Mouse (Mus musculus) heart, embryonic 11.5 days (tissue): ENCODE results near the gene Shank1. TPM values are rescaled to one million over a fixed set of nuclear protein-coding genes. Genes with fewer than 3 reads are reported as not detected.

Source experiments
- ATAC-seq: fragments of 200-750 bp; cut with Nextera tagmentation; replicated peaks from 2 replicates; pipeline ENCODE4 v1.8.0; 2017; ENCODE audit warnings: moderate library complexity; ENCODE audit not compliant: insufficient number of reproducible peaks, low FRiP score, low TSS enrichment
- H3K27ac ChIP-seq: fragments of 300-500 bp; sonication (generic); 2 replicates; pipeline ENCODE4 v1.5.1; 2014; ENCODE audit warnings: mild to moderate bottlenecking, low read depth, low read length
- H3K27me3 ChIP-seq: fragments of 300-500 bp; sonication (generic); 2 replicates; pipeline ENCODE4 v1.6.1; 2014; ENCODE audit warnings: mild to moderate bottlenecking, low read length, mixed read lengths; ENCODE audit not compliant: control insufficient read depth, insufficient read depth
- H3K36me3 ChIP-seq: fragments of 300-500 bp; sonication (generic); 2 replicates; pipeline ENCODE4 v1.6.1; 2014; ENCODE audit warnings: mild to moderate bottlenecking, low read length, moderate library complexity, mixed read lengths; ENCODE audit not compliant: control insufficient read depth, insufficient read depth
- H3K4me1 ChIP-seq: fragments of 300-500 bp; sonication (generic); 2 replicates; pipeline ENCODE4 v1.6.1; 2014; ENCODE audit warnings: low read length; ENCODE audit not compliant: control insufficient read depth, insufficient read depth
- H3K4me2 ChIP-seq: fragments of 300-500 bp; sonication (generic); 2 replicates; pipeline ENCODE4 v1.6.1; 2014; ENCODE audit warnings: mild to moderate bottlenecking, moderate library complexity
- H3K4me3 ChIP-seq: fragments of 300-500 bp; sonication (generic); 2 replicates; pipeline ENCODE4 v1.5.1; 2014; ENCODE audit warnings: low read depth, low read length
- H3K9ac ChIP-seq: fragments of 300-500 bp; sonication (generic); 2 replicates; pipeline ENCODE4 v1.6.1; 2014; ENCODE audit warnings: mild to moderate bottlenecking, low read depth, low read length, moderate library complexity
- H3K9me3 ChIP-seq: fragments of 300-500 bp; sonication (generic); replicated peaks from 2 replicates; pipeline ENCODE4 v1.6.1; 2016; ENCODE audit warnings: low read length; ENCODE audit not compliant: control insufficient read depth
- WGBS: fragments of 180-500 bp; shearing (Covaris S2); extraction: QIAGEN DNeasy Blood & Tissue Kit; methylation state at CpG from one replicate; pipeline ENCODE4 v1.1.7; 2014; ENCODE audit not compliant: insufficient replicate concordance; 5-methylcytosine and 5-hydroxymethylcytosine counted together
- polyA plus RNA-seq: library from polyadenylated mRNA; unstranded; fragments of >200 nt; fragmentation: Nextera tagmentation; extraction: Ambion mirVana; gene quantifications from 2 replicates; pipeline ENCODE4 v1.2.1, GENCODE M21; 2014

Shank1 gene
- polyA plus RNA-seq, 1 experiment from 2014 or later, result 1.3 TPM

GRCm38 (mm10) chr7:44401673-44402072 is 91.6 kb downstream of the Shank1 start:
- no peak for ATAC-seq
- Histone ChIP-seq H3K36me3 (no peaks in the 10 kb centered on the region), H3K4me3 (no peak overlapping the region), H3K9ac (no peak overlapping the region), H3K4me2 (no peak overlapping the region), H3K27ac (no peak overlapping the region), H3K9me3 (no peaks in the 10 kb centered on the region), H3K4me1 (peaks cover 5% of the 10 kb centered on the region; the same call in 1 of the 2 replicates), H3K27me3 (no peaks in the 10 kb centered on the region)
- 66% methylated on average over 6 of the region's 6 CpGs for WGBS

GRCm38 (mm10) chr7:44405346-44406014 is 95.4 kb downstream of the Shank1 start:
- Histone ChIP-seq H3K4me3 (peak overlapping the region; percentile 43), H3K27ac (peak overlapping the region; percentile 68), H3K9me3 (no peaks in the 10 kb centered on the region), H3K4me1 (no peaks in the 10 kb centered on the region), H3K36me3 (no peaks in the 10 kb centered on the region), H3K4me2 (peak overlapping the region; percentile 74), H3K9ac (peak overlapping the region; percentile 46; the same call in 1 of the 2 replicates), H3K27me3 (no peaks in the 10 kb centered on the region)
- ATAC-seq, result peak; percentile 89
- WGBS, result 3% methylated on average over 27 of the region's 27 CpGs

- Histone ChIP-seq H3K9me3 (no peaks in the 10 kb centered on the region), H3K9ac (no peak overlapping the region), H3K4me3 (peak overlapping the region; percentile 43; the same call in 1 of the 2 replicates), H3K27me3 (no peaks in the 10 kb centered on the region), H3K36me3 (no peaks in the 10 kb centered on the region), H3K4me2 (peak overlapping the region; percentile 74), H3K4me1 (no peaks in the 10 kb centered on the region), H3K27ac (no peak overlapping the region)
- no peak for ATAC-seq
- WGBS, result 3% methylated on average over 5 of the region's 5 CpGs
Measured at GRCm38 (mm10) chr7:44406015-44406355, 95.9 kb downstream of the Shank1 start.

Other genes starting within 250 kb of the Shank1 start
- not detected in 2 replicates for gene Klk1b21, start 207.9 kb upstream of the Shank1 start, polyA plus RNA-seq
- gene Klk1b22, start 197.6 kb upstream of the Shank1 start, polyA plus RNA-seq, result not detected in 2 replicates
- not detected in 2 replicates for gene Klk1b16, start 173.5 kb upstream of the Shank1 start, polyA plus RNA-seq
- not detected in 2 replicates for gene Klk1b24, start 122.0 kb upstream of the Shank1 start, polyA plus RNA-seq
- gene Klk1b3, start 112.1 kb upstream of the Shank1 start, polyA plus RNA-seq, result not detected in 2 replicates
- not detected in 2 replicates for gene Klk1b4, start 102.8 kb upstream of the Shank1 start, polyA plus RNA-seq
- not detected in 2 replicates for gene Klk1b5, start 94.3 kb upstream of the Shank1 start, polyA plus RNA-seq
- not detected in 2 replicates for gene Klk1, start 84.9 kb upstream of the Shank1 start, polyA plus RNA-seq
- gene Gm36864, start 74.1 kb upstream of the Shank1 start, polyA plus RNA-seq, result not detected in 2 replicates
- 0.68 and 1.7 TPM in 2 replicates for gene 1700028J19Rik, start 63.6 kb upstream of the Shank1 start, polyA plus RNA-seq
- 61.5 and 76.0 TPM in 2 replicates for gene 2410002F23Rik, start 63.5 kb upstream of the Shank1 start, polyA plus RNA-seq
- gene Acp4, start 52.9 kb upstream of the Shank1 start, polyA plus RNA-seq, result not detected in 2 replicates
- gene Gm15517, start 48.8 kb upstream of the Shank1 start, polyA plus RNA-seq, result not detected in 2 replicates
- 0.65 and 0.84 TPM in 2 replicates for gene Clec11a, start 3.4 kb upstream of the Shank1 start, polyA plus RNA-seq
- gene Syt3, start 73.8 kb downstream of the Shank1 start, polyA plus RNA-seq, result 0.32 and 0.59 TPM in 2 replicates
- 0.65 and 1.0 TPM in 2 replicates for gene 1700008O03Rik, start 75.6 kb downstream of the Shank1 start, polyA plus RNA-seq
- 2.4 and 3.5 TPM in 2 replicates for gene Lrrc4b, start 118.8 kb downstream of the Shank1 start, polyA plus RNA-seq
- gene Aspdh, start 155.1 kb downstream of the Shank1 start, polyA plus RNA-seq, result 1.3 and 1.5 TPM in 2 replicates
- gene Josd2, start 157.7 kb downstream of the Shank1 start, polyA plus RNA-seq, result 169 and 181 TPM in 2 replicates
- 75.1 and 87.1 TPM in 2 replicates for gene Emc10, start 186.3 kb downstream of the Shank1 start, polyA plus RNA-seq
- 8.9 and 10.6 TPM in 2 replicates for gene Fam71e1, start 186.3 kb downstream of the Shank1 start, polyA plus RNA-seq
- gene Mybpc2, start 214.4 kb downstream of the Shank1 start, polyA plus RNA-seq, result 0.37 and 0.47 TPM in 2 replicates
- not detected in 2 replicates for gene Spib, start 221.8 kb downstream of the Shank1 start, polyA plus RNA-seq
- 40.1 and 43.1 TPM in 2 replicates for gene Pold1, start 238.6 kb downstream of the Shank1 start, polyA plus RNA-seq
- 48.5 and 53.4 TPM in 2 replicates for gene Nr1h2, start 243.7 kb downstream of the Shank1 start, polyA plus RNA-seq